Mouse (Mus musculus) erythroblast, embryonic 14.5 days (primary cell): Measurements from ENCODE around the gene Sox6.

Experiments
- GATA1 ChIP-seq: IDR thresholded peaks from 2 replicates; pipeline ENCODE4 v1.6.1; 2012; ENCODE audit warnings: low read length, inconsistent platforms, mixed read lengths
- TAL1 ChIP-seq: IDR thresholded peaks from 3 replicates; pipeline ENCODE4 v1.6.1; 2012; ENCODE audit warnings: low read length, inconsistent platforms, mixed read lengths

- TF ChIP-seq GATA1 (no peak), TAL1 (no peak)
Measured at GRCm38 (mm10) chr7:115666686-115667382, 371.8 kb downstream of the Sox6 start.
